Mouse (Mus musculus): ENCODE data around the gene Fibp. TPM values are rescaled to one million over a fixed set of nuclear protein-coding genes. Genes with fewer than 3 reads are reported as not detected.
"Not testable (repeated sequence)": the region's sequence is repeated elsewhere in the genome, so short reads cannot be mapped to it uniquely, and the experiment has no call there.

Gene Fibp
- polyA plus RNA-seq, 1 experiment from 2014 or later = 155 TPM

- H3K9ac ChIP-seq = no peak overlapping the region
- H3K36me3 ChIP-seq (ENCODE audit: poor library complexity, severe bottlenecking) = peaks cover 55% of the 10 kb centered on the region
- H3K4me3 ChIP-seq = no peak overlapping the region
- no peaks in the 10 kb centered on the region for H3K9me3 ChIP-seq (replicated peaks)
- H3K27me3 ChIP-seq = no peaks in the 10 kb centered on the region
- peaks cover 32% of the 10 kb centered on the region for H3K4me1 ChIP-seq
- WGBS = 92% methylated on average over 7 of the region's 7 CpGs
- no peak for ATAC-seq
- no peak overlapping the region for H3K4me2 ChIP-seq
- H3K27ac ChIP-seq = no peak overlapping the region
Observed at GRCm38 (mm10) chr19:5485821-5486220, 25.4 kb downstream of the Fibp start.

- no peak overlapping the region for H3K9ac ChIP-seq
- H3K9me3 ChIP-seq (replicated peaks) = no peaks in the 10 kb centered on the region
- no peak for ATAC-seq
- no peak overlapping the region for H3K4me3 ChIP-seq
- no peak overlapping the region for H3K27ac ChIP-seq
- H3K36me3 ChIP-seq (ENCODE audit: poor library complexity, severe bottlenecking) = peaks cover 50% of the 10 kb centered on the region
- H3K4me1 ChIP-seq = peaks cover 32% of the 10 kb centered on the region
- WGBS = 90% methylated on average over 8 of the region's 8 CpGs
- H3K4me2 ChIP-seq = no peak overlapping the region
- no peaks in the 10 kb centered on the region for H3K27me3 ChIP-seq
Observed at GRCm38 (mm10) chr19:5486286-5486685, 25.9 kb downstream of the Fibp start.

GRCm38 (mm10) chr19:5486771-5487170, 26.4 kb downstream of the Fibp start:
- H3K4me3 ChIP-seq = no peak overlapping the region
- H3K4me1 ChIP-seq = peaks cover 34% of the 10 kb centered on the region
- no peaks in the 10 kb centered on the region for H3K9me3 ChIP-seq (replicated peaks)
- H3K4me2 ChIP-seq = peak overlapping the region; percentile 86; the same call in 1 of the 2 replicates
- H3K9ac ChIP-seq = no peak overlapping the region; the same call in 1 of the 2 replicates
- H3K27ac ChIP-seq = no peak overlapping the region
- 85% methylated on average over 4 of the region's 4 CpGs for WGBS
- H3K36me3 ChIP-seq (ENCODE audit: poor library complexity, severe bottlenecking) = peaks cover 45% of the 10 kb centered on the region
- ATAC-seq = no peak
- H3K27me3 ChIP-seq = no peaks in the 10 kb centered on the region

GRCm38 (mm10) chr19:5487768-5488550, 27.5 kb downstream of the Fibp start, which contains the start of gene Mus81:
TSS of gene Mus81 (minus strand) at chr19:5488402.
- Histone ChIP-seq H3K4me2 (peak within 1 kb of the TSS; percentile 86), H3K27ac (peak within 1 kb of the TSS; percentile 98), H3K36me3 (ENCODE audit: poor library complexity, severe bottlenecking) (peaks cover 43% of the 10 kb centered on the region), H3K9me3 (replicated peaks) (no peaks in the 10 kb centered on the region), H3K4me3 (peak within 1 kb of the TSS; percentile 59), H3K27me3 (no peaks in the 10 kb centered on the region), H3K4me1 (peaks cover 44% of the 10 kb centered on the region), H3K9ac (peak within 1 kb of the TSS; percentile 71)
- WGBS = under 1% methylated on average over 39 of the region's 39 CpGs
- peak; percentile 57 for ATAC-seq

GRCm38 (mm10) chr19:5488878-5489571, 28.6 kb downstream of the Fibp start:
- H3K4me1 ChIP-seq = peaks cover 49% of the 10 kb centered on the region
- peak; percentile 79 for ATAC-seq
- peak overlapping the region; percentile 86 for H3K4me2 ChIP-seq
- H3K36me3 ChIP-seq (ENCODE audit: poor library complexity, severe bottlenecking) = peaks cover 43% of the 10 kb centered on the region
- no peaks in the 10 kb centered on the region for H3K27me3 ChIP-seq
- H3K9ac ChIP-seq = peak overlapping the region; percentile 64
- peak overlapping the region; percentile 59 for H3K4me3 ChIP-seq
- WGBS = 0% methylated on average over 26 of the region's 26 CpGs
- peak overlapping the region; percentile 98 for H3K27ac ChIP-seq
- no peaks in the 10 kb centered on the region for H3K9me3 ChIP-seq (replicated peaks)

- not testable (repeated sequence) for H3K9ac ChIP-seq; H3K27me3 ChIP-seq; H3K9me3 ChIP-seq (replicated peaks); ATAC-seq
- Histone ChIP-seq H3K4me3 (peak overlapping the region; percentile 96), H3K4me1 (peaks cover 49% of the 10 kb centered on the region), H3K4me2 (peak overlapping the region; percentile 86), H3K27ac (peak overlapping the region; percentile 100), H3K36me3 (ENCODE audit: poor library complexity, severe bottlenecking) (peaks cover 43% of the 10 kb centered on the region)
- 52% methylated on average over 10 of the region's 10 CpGs for WGBS
Observed at GRCm38 (mm10) chr19:5489721-5490120, 29.3 kb downstream of the Fibp start.

- Histone ChIP-seq H3K4me1 (peaks cover 49% of the 10 kb centered on the region), H3K27me3 (no peaks in the 10 kb centered on the region), H3K36me3 (ENCODE audit: poor library complexity, severe bottlenecking) (peaks cover 41% of the 10 kb centered on the region), H3K4me3 (peak within 1 kb of the TSS; percentile 96), H3K4me2 (peak within 1 kb of the TSS; percentile 86), H3K9ac (peak within 1 kb of the TSS; percentile 98), H3K27ac (peak within 1 kb of the TSS; percentile 100), H3K9me3 (replicated peaks) (no peaks in the 10 kb centered on the region)
- whole genome bisulfite sequencing = under 1% methylated on average over 62 of the region's 62 CpGs
- ATAC-seq = peak; percentile 77
Observed at GRCm38 (mm10) chr19:5490313-5490897, 30.0 kb downstream of the Fibp start, which contains the start of gene Cfl1. TSS of gene Cfl1 (plus strand) at chr19:5490455.

- Histone ChIP-seq H3K27ac (peak overlapping the region; percentile 100), H3K9me3 (replicated peaks) (no peaks in the 10 kb centered on the region), H3K4me1 (peaks cover 49% of the 10 kb centered on the region), H3K36me3 (ENCODE audit: poor library complexity, severe bottlenecking) (peaks cover 41% of the 10 kb centered on the region), H3K9ac (peak overlapping the region; percentile 98), H3K4me3 (peak overlapping the region; percentile 96), H3K27me3 (no peaks in the 10 kb centered on the region), H3K4me2 (peak overlapping the region; percentile 86)
- ATAC-seq = peak; percentile 19
- under 1% methylated on average over 59 of the region's 59 CpGs for WGBS
Observed at GRCm38 (mm10) chr19:5490898-5491708, 30.7 kb downstream of the Fibp start.

GRCm38 (mm10) chr19:5492641-5493040, 32.2 kb downstream of the Fibp start:
- Histone ChIP-seq H3K4me3 (no peak overlapping the region), H3K9me3 (replicated peaks) (no peaks in the 10 kb centered on the region), H3K36me3 (ENCODE audit: poor library complexity, severe bottlenecking) (peaks cover 54% of the 10 kb centered on the region), H3K4me2 (peak overlapping the region; percentile 86; the same call in 1 of the 2 replicates), H3K27ac (no peak overlapping the region), H3K27me3 (no peaks in the 10 kb centered on the region), H3K4me1 (peaks cover 36% of the 10 kb centered on the region), H3K9ac (no peak overlapping the region)
- WGBS = 90% methylated on average over 4 of the region's 4 CpGs
- no peak for ATAC-seq

- H3K4me3 ChIP-seq; H3K9ac ChIP-seq; ATAC-seq; H3K27me3 ChIP-seq; H3K9me3 ChIP-seq (replicated peaks); H3K27ac ChIP-seq; H3K4me2 ChIP-seq: not testable (repeated sequence)
- WGBS = 70% methylated on average over 9 of the region's 9 CpGs
- H3K36me3 ChIP-seq (ENCODE audit: poor library complexity, severe bottlenecking) = peaks cover 58% of the 10 kb centered on the region
- H3K4me1 ChIP-seq = peaks cover 32% of the 10 kb centered on the region
Observed at GRCm38 (mm10) chr19:5493301-5493721, 32.9 kb downstream of the Fibp start.

GRCm38 (mm10) chr19:5494314-5494713, 33.9 kb downstream of the Fibp start:
- H3K4me2 ChIP-seq = no peak overlapping the region
- H3K4me1 ChIP-seq = peaks cover 24% of the 10 kb centered on the region
- H3K27me3 ChIP-seq = no peaks in the 10 kb centered on the region
- no peak overlapping the region for H3K9ac ChIP-seq
- H3K9me3 ChIP-seq (replicated peaks) = no peaks in the 10 kb centered on the region
- ATAC-seq = no peak
- 83% methylated on average over 3 of the region's 3 CpGs for WGBS
- H3K36me3 ChIP-seq (ENCODE audit: poor library complexity, severe bottlenecking) = peaks cover 58% of the 10 kb centered on the region
- H3K27ac ChIP-seq = no peak overlapping the region
- H3K4me3 ChIP-seq = no peak overlapping the region
